Mouse (Mus musculus) lung, embryonic 16.5 days (tissue): ENCODE measurements around the gene Psmc3ip. TPM values are rescaled to one million over a fixed set of nuclear protein-coding genes. Genes with fewer than 3 reads are reported as not detected.

Experiments used
- ATAC-seq: fragments of 200-750 bp; cut with Nextera tagmentation; 2 replicates; pipeline ENCODE4 v1.8.0; 2017; ENCODE audit warnings: low read depth, mild to moderate bottlenecking, moderate library complexity
- H3K27ac ChIP-seq: fragments of 300-500 bp; sonication (generic); 2 replicates; pipeline ENCODE4 v1.5.1; 2014; ENCODE audit warnings: mild to moderate bottlenecking, control low read depth, low read length
- H3K27me3 ChIP-seq: fragments of 300-500 bp; sonication (generic); 2 replicates; pipeline ENCODE4 v1.6.1; 2014; ENCODE audit warnings: low read depth, low read length, mixed read lengths; ENCODE audit not compliant: control insufficient read depth, insufficient read depth
- H3K36me3 ChIP-seq: fragments of 300-500 bp; sonication (generic); 2 replicates; pipeline ENCODE4 v1.6.1; 2014; ENCODE audit warnings: low read length; ENCODE audit not compliant: control insufficient read depth, insufficient read depth
- H3K4me1 ChIP-seq: fragments of 300-500 bp; sonication (generic); replicated peaks from 2 replicates; pipeline ENCODE4 v1.6.1; 2014; ENCODE audit warnings: low read length, mixed read lengths; ENCODE audit not compliant: control insufficient read depth, insufficient read depth
- H3K4me2 ChIP-seq: fragments of 300-500 bp; sonication (generic); 2 replicates; pipeline ENCODE4 v1.6.1; 2014; ENCODE audit warnings: low read depth, low read length, control low read depth
- H3K4me3 ChIP-seq: fragments of 300-500 bp; sonication (generic); 2 replicates; pipeline ENCODE4 v1.5.1; 2014; ENCODE audit warnings: mild to moderate bottlenecking, low read length, control low read depth
- H3K9ac ChIP-seq: fragments of 300-500 bp; sonication (generic); 2 replicates; pipeline ENCODE4 v1.6.1; 2014; ENCODE audit warnings: low read length, control low read depth
- H3K9me3 ChIP-seq: fragments of 300-500 bp; sonication (generic); 2 replicates; pipeline ENCODE4 v1.6.1; 2016; ENCODE audit warnings: low read length; ENCODE audit not compliant: control insufficient read depth
- WGBS: fragments of 180-500 bp; shearing (Covaris S2); extraction: QIAGEN DNeasy Blood & Tissue Kit; methylation state at CpG from one replicate; pipeline ENCODE4 v1.1.7; 2014; 5-methylcytosine and 5-hydroxymethylcytosine counted together
- polyA plus RNA-seq: library from polyadenylated mRNA; unstranded; fragments of >200 nt; fragmentation: Nextera tagmentation; extraction: Ambion mirVana; gene quantifications from 2 replicates; pipeline ENCODE4 v1.2.1, GENCODE M21; 2015

Gene Psmc3ip
- polyA plus RNA-seq, 1 experiment from 2014 or later, result 32.3 TPM

- Histone ChIP-seq H3K9me3 (no peaks in the 10 kb centered on the region), H3K4me1 (peaks cover 21% of the 10 kb centered on the region), H3K9ac (peak within 1 kb of the TSS; percentile 86), H3K36me3 (no peaks in the 10 kb centered on the region), H3K4me3 (peak within 1 kb of the TSS; percentile 84), H3K27me3 (no peaks in the 10 kb centered on the region), H3K4me2 (peak within 1 kb of the TSS; percentile 99), H3K27ac (peak within 1 kb of the TSS; percentile 39; the same call in 1 of the 2 replicates)
- 3% methylated on average over 35 of the region's 35 CpGs for WGBS
- peak; percentile 89 for ATAC-seq
These were observed 25.6 kb downstream of the Psmc3ip start, which contains the start of gene Naglu for GRCm38 (mm10) chr11:101069391-101070188. TSS of gene Naglu (plus strand) at chr11:101070012.

GRCm38 (mm10) chr11:101066549-101067412 is 28.5 kb downstream of the Psmc3ip start:
- Histone ChIP-seq H3K9me3 (no peaks in the 10 kb centered on the region), H3K27me3 (no peaks in the 10 kb centered on the region), H3K9ac (peak overlapping the region; percentile 29; the same call in 1 of the 2 replicates), H3K4me2 (peak overlapping the region; percentile 50), H3K36me3 (no peaks in the 10 kb centered on the region), H3K4me1 (peaks cover 48% of the 10 kb centered on the region), H3K27ac (peak overlapping the region; percentile 72), H3K4me3 (peak overlapping the region; percentile 27)
- 16% methylated on average over 18 of the region's 18 CpGs for WGBS
- no peak for ATAC-seq

- no peak overlapping the region; the same call in 1 of the 2 replicates for H3K27ac ChIP-seq
These were observed 30.2 kb downstream of the Psmc3ip start for GRCm38 (mm10) chr11:101065002-101065401.

GRCm38 (mm10) chr11:101064462-101064861 is 30.8 kb downstream of the Psmc3ip start:
- peak overlapping the region; percentile 8; the same call in 1 of the 2 replicates for H3K9ac ChIP-seq

More at GRCm38 (mm10) chr11:101065002-101065401, 30.2 kb downstream of the Psmc3ip start:
- Histone ChIP-seq H3K4me3 (no peak overlapping the region), H3K27me3 (no peaks in the 10 kb centered on the region), H3K9ac (no peak overlapping the region), H3K9me3 (no peaks in the 10 kb centered on the region), H3K36me3 (no peaks in the 10 kb centered on the region), H3K4me1 (peaks cover 51% of the 10 kb centered on the region), H3K4me2 (no peak overlapping the region)
- no peak for ATAC-seq
- 89% methylated on average over 9 of the region's 9 CpGs for WGBS

GRCm38 (mm10) chr11:101063676-101064327 is 31.4 kb downstream of the Psmc3ip start:
- no peaks in the 10 kb centered on the region for H3K9me3 ChIP-seq
- H3K36me3 ChIP-seq, result no peaks in the 10 kb centered on the region
- peaks cover 58% of the 10 kb centered on the region for H3K4me1 ChIP-seq
- peak; percentile 87 for ATAC-seq
- H3K9ac ChIP-seq, result peak overlapping the region; percentile 37
- no peak overlapping the region; the same call in 1 of the 2 replicates for H3K4me2 ChIP-seq
- H3K27ac ChIP-seq, result peak overlapping the region; percentile 95
- H3K4me3 ChIP-seq, result no peak overlapping the region
- WGBS, result 7% methylated on average over 12 of the region's 12 CpGs
- no peaks in the 10 kb centered on the region for H3K27me3 ChIP-seq

More at GRCm38 (mm10) chr11:101064462-101064861, 30.8 kb downstream of the Psmc3ip start:
- Histone ChIP-seq H3K9me3 (no peaks in the 10 kb centered on the region), H3K27ac (peak overlapping the region; percentile 95), H3K4me2 (no peak overlapping the region), H3K36me3 (no peaks in the 10 kb centered on the region), H3K4me1 (peaks cover 54% of the 10 kb centered on the region), H3K27me3 (no peaks in the 10 kb centered on the region), H3K4me3 (no peak overlapping the region)
- WGBS, result 66% methylated on average over 4 of the region's 4 CpGs
- no peak for ATAC-seq

GRCm38 (mm10) chr11:101062971-101063675 is 32.1 kb downstream of the Psmc3ip start:
- peak overlapping the region; percentile 95 for H3K27ac ChIP-seq
- ATAC-seq, result peak; percentile 12
- no peak overlapping the region for H3K4me3 ChIP-seq
- WGBS, result 54% methylated on average over 14 of the region's 14 CpGs
- H3K27me3 ChIP-seq, result no peaks in the 10 kb centered on the region
- peaks cover 64% of the 10 kb centered on the region for H3K4me1 ChIP-seq
- H3K36me3 ChIP-seq, result no peaks in the 10 kb centered on the region
- no peaks in the 10 kb centered on the region for H3K9me3 ChIP-seq
- H3K4me2 ChIP-seq, result no peak overlapping the region
- peak overlapping the region; percentile 37 for H3K9ac ChIP-seq

GRCm38 (mm10) chr11:101062165-101062884 is 32.9 kb downstream of the Psmc3ip start:
- H3K4me3 ChIP-seq, result no peak overlapping the region
- peak overlapping the region; percentile 37 for H3K9ac ChIP-seq
- no peaks in the 10 kb centered on the region for H3K27me3 ChIP-seq
- H3K4me1 ChIP-seq, result peaks cover 72% of the 10 kb centered on the region
- no peak for ATAC-seq
- H3K4me2 ChIP-seq, result no peak overlapping the region
- H3K27ac ChIP-seq, result peak overlapping the region; percentile 95
- WGBS, result 64% methylated on average over 12 of the region's 12 CpGs
- H3K36me3 ChIP-seq, result no peaks in the 10 kb centered on the region
- H3K9me3 ChIP-seq, result no peaks in the 10 kb centered on the region

- no peak for ATAC-seq
- 84% methylated on average over 5 of the region's 5 CpGs for WGBS
These were observed 34.2 kb downstream of the Psmc3ip start for GRCm38 (mm10) chr11:101061049-101061448.

More at GRCm38 (mm10) chr11:101061049-101061448, 34.2 kb downstream of the Psmc3ip start:
- Histone ChIP-seq H3K4me3 (no peak overlapping the region), H3K4me2 (no peak overlapping the region), H3K9me3 (no peaks in the 10 kb centered on the region), H3K4me1 (peaks cover 77% of the 10 kb centered on the region), H3K27me3 (no peaks in the 10 kb centered on the region), H3K9ac (no peak overlapping the region), H3K27ac (no peak overlapping the region), H3K36me3 (no peaks in the 10 kb centered on the region)
